Comparison of ENCODE assay signal across 8 mouse cellular contexts in genomic region chr6:8345219-8345856, GRCm38 (mm10).
DNase-seq lines count a peak whose midpoint lies in the region; ATAC-seq and TF ChIP-seq lines count a peak whose summit lies in the region.
"Had no signal": no experiment of that assay in that cellular context is flagged by ENCODE, and none has a peak within 500 bp of the region (broad histone marks: within the 10 kb centered on the region; RNA-seq: fewer than 3 reads in every experiment).

No protein-coding gene starts in this region.

- intact Hi-C loops in left cerebral cortex, postnatal 14 days (cut with DNase I) = no loop called here

- TF ChIP-seq POLR2A in thymus, adult 2 months (IDR thresholded peaks at IDR 0.05; ENCODE audit: control insufficient read depth, extremely low read depth, insufficient read depth, low read length, poor library complexity) = no peak
- no peak for TF ChIP-seq POLR2A in brain, embryonic 14.5 days (IDR thresholded peaks at IDR 0.05; ENCODE audit: borderline replicate concordance, extremely low read depth, insufficient read depth, insufficient read length, poor library complexity, severe bottlenecking)

- TF ChIP-seq CTCF in thymus, adult 2 months (IDR thresholded peaks at IDR 0.05; ENCODE audit: borderline replicate concordance, control insufficient read depth, extremely low read depth, insufficient read depth, low read length, poor library complexity) = no peak
- no peak for TF ChIP-seq CTCF in brain, embryonic 14.5 days (IDR thresholded peaks at IDR 0.05; ENCODE audit: borderline replicate concordance, extremely low read depth, insufficient read depth, insufficient read length)

- WGBS in thymus, adult 2 months = 73% methylated on average over 5 of the region's 5 CpGs

- DNase-seq in thymus, postnatal 14 days = peak; percentile 52
- DNase-seq in thymus, adult 2 months = no peak
- peak; percentile 56 for DNase-seq in brain, embryonic 14.5 days (ENCODE audit: low read depth)
- DNase-seq in heart, adult 9 months (ENCODE audit: low spot score in 2 of 2) = peak; percentile 72 to 78
- peak; percentile 49 to 56 for DNase-seq in left cerebral cortex, postnatal 14 days (ENCODE audit: low spot score in 2 of 2)
- DNase-seq in cerebellum, postnatal 25 days = no peak

- no peak overlapping the region for H3K4me3 ChIP-seq in thymus, adult 2 months (ENCODE audit: control insufficient read depth, insufficient read depth, low read length)
- H3K4me3 ChIP-seq: hindbrain, embryonic 15.5 days had no signal

- no peaks in the 10 kb centered on the region for H3K36me3 ChIP-seq in thymus, adult 2 months (ENCODE audit: control insufficient read depth, insufficient read depth, low read length)
- H3K36me3 ChIP-seq: hindbrain, embryonic 15.5 days had no signal

- peak; percentile 87 for ATAC-seq in monocyte, adult 5-6 weeks (replicated peaks; ENCODE audit: insufficient number of reproducible peaks, low FRiP score, low TSS enrichment, poor library complexity, severe bottlenecking)

- H3K27me3 ChIP-seq in thymus, adult 2 months (ENCODE audit: control insufficient read depth, insufficient read depth, low read length) = no peaks in the 10 kb centered on the region
- H3K27me3 ChIP-seq: hindbrain, embryonic 15.5 days had no signal

- H3K4me1 ChIP-seq in thymus, adult 2 months (replicated peaks; ENCODE audit: control insufficient read depth, insufficient read depth, low read length) = no peaks in the 10 kb centered on the region
- H3K4me1 ChIP-seq: hindbrain, embryonic 15.5 days had no signal

- H3K27ac ChIP-seq in thymus, adult 2 months (ENCODE audit: control insufficient read depth, insufficient read depth, low read length) = no peak overlapping the region
- H3K27ac ChIP-seq: hindbrain, embryonic 15.5 days had no signal

Comparison
In these comparisons a context has a peak if more than half of its experiments do, and no peak if none do; other contexts are left out.
1. DNase-seq: peak in thymus, postnatal 14 days (single experiment), brain, embryonic 14.5 days (single experiment), heart, adult 9 months (2 of 2) and left cerebral cortex, postnatal 14 days (2 of 2); none in thymus, adult 2 months (single experiment) and cerebellum, postnatal 25 days (0 of 2).